Mouse (Mus musculus) adipocyte (in vitro differentiated cells): ENCODE data around the gene Acsm3.

ENCODE experiments used
- DNase-seq: peaks from one replicate; pipeline ENCODE4 v3.0.0-alpha.2; 2016; ENCODE audit warnings: low spot score

The Acsm3 gene

DNA sequence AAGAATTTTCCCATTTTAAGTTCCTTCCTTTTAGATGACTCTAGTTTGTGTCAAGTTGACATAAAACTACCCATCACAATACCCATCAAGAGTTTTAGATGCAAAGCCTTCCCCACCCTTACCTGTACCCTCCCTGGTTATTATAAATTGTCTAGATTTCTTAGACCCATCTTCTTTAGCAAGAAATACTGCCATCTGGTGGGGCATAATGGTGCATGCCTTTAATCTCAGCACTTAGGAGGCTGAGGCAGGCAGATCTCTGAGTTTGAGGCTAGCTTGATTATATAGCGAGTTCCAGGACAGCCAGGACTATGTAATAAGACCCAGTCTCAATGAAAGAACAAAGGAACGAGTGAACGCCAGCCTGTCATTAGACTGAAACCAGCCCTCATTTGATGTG lies 39.8 kb downstream of the Acsm3 start:
- no peak for DNase-seq

GRCm38 (mm10) chr7:119800991-119801390 lies 40.3 kb downstream of the Acsm3 start:
- no peak for DNase-seq

GRCm38 (mm10) chr7:119807396-119807795 lies 46.7 kb downstream of the Acsm3 start:
- DNase-seq, result no peak

DNA sequence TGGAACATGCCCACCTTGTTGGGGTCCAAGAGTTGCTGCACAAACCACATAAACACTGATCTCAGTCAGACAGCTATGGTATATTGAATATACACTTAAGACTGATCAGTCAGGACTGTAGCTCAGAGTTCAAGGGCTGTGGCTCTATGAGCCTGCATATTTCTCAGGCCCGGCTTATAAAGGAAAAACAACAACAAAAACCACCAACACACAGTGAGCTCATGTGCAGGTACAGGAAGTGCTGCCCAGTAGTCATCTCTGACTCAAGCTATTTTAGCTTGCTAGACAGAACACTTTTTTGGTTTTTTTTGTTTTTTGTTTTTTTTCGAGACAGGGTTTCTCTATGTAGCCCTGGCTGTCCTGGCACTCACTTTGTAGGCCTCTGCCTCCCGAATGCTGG lies 48.0 kb downstream of the Acsm3 start:
- DNase-seq, result no peak

DNA sequence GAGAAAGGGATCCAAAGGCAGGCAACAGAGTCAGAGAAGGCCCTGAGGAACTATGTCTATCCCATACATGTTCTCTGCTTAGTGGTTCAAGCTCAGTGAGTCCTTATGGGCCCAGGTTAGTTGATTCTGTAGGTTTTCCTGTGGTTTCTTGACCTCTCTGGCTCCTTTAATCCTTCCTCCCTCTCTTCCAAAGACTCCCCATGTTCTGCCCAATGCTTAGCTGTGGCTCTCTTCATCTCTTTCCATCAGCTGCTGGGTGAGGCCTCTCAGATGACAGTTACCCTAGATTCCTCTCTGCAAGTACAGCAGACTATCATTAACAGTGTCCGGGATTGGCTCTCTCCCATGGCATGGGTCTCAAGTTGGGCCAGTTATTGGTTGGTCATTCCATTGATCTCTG lies 74.6 kb downstream of the Acsm3 start:
- DNase-seq, result no peak

GRCm38 (mm10) chr7:119835996-119836777 lies 75.5 kb downstream of the Acsm3 start:
- no peak for DNase-seq
